ENCODE assay signal across 21 mouse cellular contexts in genomic region chr2:115472393-115472792, GRCm38 (mm10).
A peak's percentile ranks its signal among the peaks of the same experiment; 100 is the strongest.
DNase-seq lines count a peak whose midpoint lies in the region; ATAC-seq and TF ChIP-seq lines count a peak whose summit lies in the region.
"Had no signal": no experiment of that assay in that cellular context is flagged by ENCODE, and none has a peak within 500 bp of the region (broad histone marks: within the 10 kb centered on the region; RNA-seq: fewer than 3 reads in every experiment).

No protein-coding gene starts in this region.

- no peaks in the 10 kb centered on the region for H3K36me3 ChIP-seq in liver, adult 2 months (ENCODE audit: control insufficient read depth, insufficient read depth, low read length)
- H3K36me3 ChIP-seq in liver, embryonic 12.5 days, result no peaks in the 10 kb centered on the region
- H3K36me3 ChIP-seq: hindbrain, embryonic 12.5 days; hindbrain, embryonic 15.5 days had no signal

- no peak for TF ChIP-seq CTCF in liver, adult 2 months (IDR thresholded peaks at IDR 0.05; ENCODE audit: low read depth, low read length)
- TF ChIP-seq CTCF in lung, adult 2 months (IDR thresholded peaks at IDR 0.05; ENCODE audit: insufficient read depth, low read length), result no peak

- no peak overlapping the region for H3K4me3 ChIP-seq in liver, adult 2 months (ENCODE audit: insufficient read depth, low read depth, low read length)
- no peak overlapping the region for H3K4me3 ChIP-seq in liver, embryonic 12.5 days
- H3K4me3 ChIP-seq in lung, adult 2 months (replicated peaks; ENCODE audit: extremely low read depth, low read depth, low read length), result no peak overlapping the region
- H3K4me3 ChIP-seq: gastrocnemius, adult 2 months; hindbrain, embryonic 12.5 days; hindbrain, embryonic 15.5 days had no signal

- no peaks in the 10 kb centered on the region for H3K27me3 ChIP-seq in liver, adult 2 months (ENCODE audit: control insufficient read depth, insufficient read depth, low read length)
- H3K27me3 ChIP-seq in liver, embryonic 12.5 days (replicated peaks), result no peaks in the 10 kb centered on the region
- H3K27me3 ChIP-seq: hindbrain, embryonic 12.5 days; hindbrain, embryonic 15.5 days had no signal

- WGBS in liver, adult 2 months, result 62% methylated on average over 2 of the region's 2 CpGs
- 67% methylated on average over 2 of the region's 2 CpGs for whole genome bisulfite sequencing in liver, embryonic 12.5 days (ENCODE audit: insufficient replicate concordance)
- WGBS in lung, adult 2 months, result 68% methylated on average over 2 of the region's 2 CpGs

- no peaks in the 10 kb centered on the region for H3K4me1 ChIP-seq in liver, adult 2 months (ENCODE audit: control insufficient read depth, insufficient read depth, low read length)
- H3K4me1 ChIP-seq in liver, embryonic 12.5 days, result no peaks in the 10 kb centered on the region
- no peaks in the 10 kb centered on the region for H3K4me1 ChIP-seq in lung, adult 2 months (ENCODE audit: control insufficient read depth, insufficient read depth, low read length)
- H3K4me1 ChIP-seq: hindbrain, embryonic 12.5 days; hindbrain, embryonic 15.5 days had no signal

- no peak overlapping the region for H3K27ac ChIP-seq in liver, adult 2 months (replicated peaks; ENCODE audit: insufficient read depth, low read depth, low read length)
- no peak overlapping the region for H3K27ac ChIP-seq in liver, embryonic 12.5 days
- H3K27ac ChIP-seq: gastrocnemius, adult 2 months; hindbrain, embryonic 12.5 days; hindbrain, embryonic 15.5 days had no signal

- H3K4me2 ChIP-seq in liver, embryonic 12.5 days, result no peak overlapping the region
- H3K4me2 ChIP-seq: heart, embryonic 11.5 days; hindbrain, embryonic 12.5 days; hindbrain, embryonic 15.5 days had no signal

- H3K9ac ChIP-seq in liver, adult 2 months (ENCODE audit: low read depth, low read length), result no peak overlapping the region
- no peak overlapping the region for H3K9ac ChIP-seq in liver, embryonic 12.5 days
- H3K9ac ChIP-seq: forebrain, postnatal 0 days; hindbrain, embryonic 12.5 days; hindbrain, embryonic 15.5 days had no signal

- no peaks in the 10 kb centered on the region for H3K9me3 ChIP-seq in liver, embryonic 12.5 days (replicated peaks)
- H3K9me3 ChIP-seq: hindbrain, embryonic 12.5 days; hindbrain, embryonic 15.5 days had no signal

- no peak for TF ChIP-seq POLR2A in liver, adult 2 months (IDR thresholded peaks at IDR 0.05; ENCODE audit: extremely low read depth, insufficient read depth, low read length)
- TF ChIP-seq POLR2A in lung, adult 2 months (IDR thresholded peaks at IDR 0.05; ENCODE audit: borderline replicate concordance, extremely low read depth, low read depth, low read length), result no peak

- H3K79me2 ChIP-seq in liver, adult 2 months (ENCODE audit: control insufficient read depth, insufficient read depth, low read length), result no peaks in the 10 kb centered on the region

- no peak for ATAC-seq in liver, embryonic 12.5 days
- ATAC-seq: CD4-positive, CD25-positive, alpha-beta regulatory T cell, adult 4 months; forebrain, embryonic 14.5 days; forebrain, postnatal 0 days had no signal

- DNase-seq in liver, adult 2 months (ENCODE audit: extremely low read depth, low read depth, low spot score), result peak; percentile 36
- peak; percentile 44 for DNase-seq in lung, postnatal 25 days (ENCODE audit: low spot score)
- DNase-seq in lung, adult 2 months, result no peak
- DNase-seq in lung, postnatal 36 days, result peak; percentile 42
- DNase-seq in B cell, adult 2 months, result no peak
- DNase-seq in cerebellum, postnatal 36 days, result no peak
- DNase-seq: adrenal gland, adult 2 months; adrenal gland, postnatal 14 days; cerebellum, adult 11 months; cerebellum, adult 8-10 months; cerebellum, postnatal 10 days; forebrain, postnatal 0 days; gastrocnemius, adult 2 months; gastrocnemius, postnatal 14 days; heart, adult 11 months had no signal

Comparison
In these comparisons a context has a peak if more than half of its experiments do, and no peak if none do; other contexts are left out.
1. DNase-seq: peak in liver, adult 2 months (single experiment), lung, postnatal 25 days (single experiment) and lung, postnatal 36 days (single experiment); none in lung, adult 2 months (single experiment), B cell, adult 2 months (0 of 2) and cerebellum, postnatal 36 days (0 of 2).